Mouse (Mus musculus) small intestine, adult 2 months (tissue): ENCODE data around the gene Sdhb. TPM values are rescaled to one million over a fixed set of nuclear protein-coding genes. Genes with fewer than 3 reads are reported as not detected.

Source experiments
- H3K27ac ChIP-seq: fragments of 200-500 bp; 2 replicates; pipeline ENCODE4 v1.5.1; 2012; ENCODE audit warnings: low read depth, low read length, control low read depth, inconsistent platforms; ENCODE audit not compliant: insufficient read depth
- H3K27me3 ChIP-seq: fragments of 200-500 bp; 2 replicates; pipeline ENCODE4 v1.6.1; 2012; ENCODE audit warnings: mild to moderate bottlenecking, moderate library complexity, low read length, inconsistent platforms; ENCODE audit not compliant: control insufficient read depth, insufficient read depth
- H3K36me3 ChIP-seq: fragments of 200-500 bp; 2 replicates; pipeline ENCODE4 v1.6.1; 2012; ENCODE audit warnings: mild to moderate bottlenecking, low read length, control low read depth, inconsistent platforms; ENCODE audit not compliant: control insufficient read depth, insufficient read depth
- H3K4me1 ChIP-seq: fragments of 200-500 bp; 2 replicates; pipeline ENCODE4 v1.6.1; 2012; ENCODE audit warnings: low read length, inconsistent platforms, mixed read lengths; ENCODE audit not compliant: control insufficient read depth, insufficient read depth, insufficient read length
- H3K4me3 ChIP-seq: fragments of 200-500 bp; 2 replicates; pipeline ENCODE4 v1.5.1; 2012; ENCODE audit warnings: low read depth, mild to moderate bottlenecking, control low read depth, inconsistent platforms, low read length, moderate library complexity
- CTCF ChIP-seq: fragments of 200-500 bp; IDR thresholded peaks from 2 replicates; pipeline ENCODE4 v1.5.1; 2012; ENCODE audit warnings: low read depth, mild to moderate bottlenecking, control low read depth, inconsistent platforms, low read length, moderate library complexity, mixed read lengths; ENCODE audit not compliant: insufficient replicate concordance, insufficient read length; ENCODE audit errors: extremely low read depth
- POLR2A ChIP-seq: fragments of 200-500 bp; IDR thresholded peaks from 2 replicates; pipeline ENCODE4 v1.6.1; 2012; ENCODE audit warnings: low read depth, mild to moderate bottlenecking, control low read depth, inconsistent platforms, low read length, moderate library complexity
- WGBS: fragments of 180-500 bp; shearing (Covaris S2); methylation state at CpG from one replicate; pipeline ENCODE4 v1.1.7; 2018; 5-methylcytosine and 5-hydroxymethylcytosine counted together
- polyA plus RNA-seq: library from polyadenylated mRNA; depleted of rRNA; stranded (reverse); fragments of >200 nt; gene quantifications from 2 replicates; pipeline ENCODE4 v1.2.3, GENCODE M21; 2012

The Sdhb gene
- polyA plus RNA-seq, 1 experiment = 515 TPM

- peaks cover 9% of the 10 kb centered on the region; the same call in 1 of the 2 replicates for H3K27me3 ChIP-seq
- TF ChIP-seq CTCF (no peak), POLR2A (no peak)
- WGBS = 65% methylated on average over 8 of the region's 8 CpGs
- no peak overlapping the region for H3K4me3 ChIP-seq
- no peaks in the 10 kb centered on the region; the same call in 1 of the 2 replicates for H3K4me1 ChIP-seq
- H3K27ac ChIP-seq = no peak overlapping the region
- no peaks in the 10 kb centered on the region for H3K36me3 ChIP-seq
Measured at GRCm38 (mm10) chr4:141014114-141014513, 53.1 kb downstream of the Sdhb start.

GRCm38 (mm10) chr4:141014856-141015255 is 53.9 kb downstream of the Sdhb start:
- H3K27me3 ChIP-seq = peaks cover 9% of the 10 kb centered on the region; the same call in 1 of the 2 replicates
- H3K4me1 ChIP-seq = no peaks in the 10 kb centered on the region; the same call in 1 of the 2 replicates
- no peak overlapping the region for H3K4me3 ChIP-seq
- H3K36me3 ChIP-seq = no peaks in the 10 kb centered on the region
- TF ChIP-seq POLR2A (no peak), CTCF (no peak)
- 84% methylated on average over 11 of the region's 11 CpGs for WGBS
- H3K27ac ChIP-seq = no peak overlapping the region

- Histone ChIP-seq H3K27ac (no peak overlapping the region), H3K27me3 (peaks cover 7% of the 10 kb centered on the region; the same call in 1 of the 2 replicates), H3K4me3 (no peak overlapping the region), H3K36me3 (no peaks in the 10 kb centered on the region), H3K4me1 (no peaks in the 10 kb centered on the region; the same call in 1 of the 2 replicates)
- WGBS = 71% methylated on average over 7 of the region's 7 CpGs
- TF ChIP-seq CTCF (no peak), POLR2A (no peak)
Measured at GRCm38 (mm10) chr4:141015356-141015755, 54.4 kb downstream of the Sdhb start.

GRCm38 (mm10) chr4:141016311-141016710 is 55.3 kb downstream of the Sdhb start:
- no peak for TF ChIP-seq POLR2A
- no peak for TF ChIP-seq CTCF
- no peaks in the 10 kb centered on the region for H3K4me1 ChIP-seq
- WGBS = 70% methylated on average over 9 of the region's 9 CpGs
- no peaks in the 10 kb centered on the region for H3K27me3 ChIP-seq
- H3K36me3 ChIP-seq = no peaks in the 10 kb centered on the region
- no peak overlapping the region for H3K4me3 ChIP-seq
- H3K27ac ChIP-seq = no peak overlapping the region

GRCm38 (mm10) chr4:141017657-141018436 is 56.8 kb downstream of the Sdhb start:
- Histone ChIP-seq H3K27ac (no peak overlapping the region), H3K27me3 (no peaks in the 10 kb centered on the region), H3K4me3 (no peak overlapping the region), H3K36me3 (no peaks in the 10 kb centered on the region), H3K4me1 (no peaks in the 10 kb centered on the region)
- TF ChIP-seq POLR2A (no peak), CTCF (no peak)
- 90% methylated on average over 29 of the region's 29 CpGs for WGBS

GRCm38 (mm10) chr4:141020220-141020619 is 59.2 kb downstream of the Sdhb start:
- H3K36me3 ChIP-seq = no peaks in the 10 kb centered on the region
- no peak overlapping the region for H3K27ac ChIP-seq
- 89% methylated on average over 17 of the region's 17 CpGs for WGBS
- H3K4me3 ChIP-seq = no peak overlapping the region
- H3K27me3 ChIP-seq = no peaks in the 10 kb centered on the region
- TF ChIP-seq POLR2A (no peak), CTCF (no peak)
- H3K4me1 ChIP-seq = no peaks in the 10 kb centered on the region

GRCm38 (mm10) chr4:141020811-141021613 is 60.0 kb downstream of the Sdhb start:
- TF ChIP-seq CTCF (no peak), POLR2A (no peak)
- H3K36me3 ChIP-seq = no peaks in the 10 kb centered on the region
- 67% methylated on average over 14 of the region's 14 CpGs for WGBS
- no peaks in the 10 kb centered on the region for H3K4me1 ChIP-seq
- H3K27me3 ChIP-seq = no peaks in the 10 kb centered on the region
- no peak overlapping the region for H3K27ac ChIP-seq
- H3K4me3 ChIP-seq = no peak overlapping the region
